Mouse (Mus musculus): ENCODE measurements around the gene Adipoq.

The Adipoq gene

GRCm38 (mm10) chr16:23114339-23115171 lies 31.8 kb upstream of the Adipoq start:
- no peak for DNase-seq (ENCODE audit: low spot score)

GRCm38 (mm10) chr16:23115486-23115885 lies 30.9 kb upstream of the Adipoq start:
- DNase-seq (ENCODE audit: low spot score): no peak

- DNase-seq (ENCODE audit: low spot score): no peak
Measured at GRCm38 (mm10) chr16:23117173-23117572, 29.2 kb upstream of the Adipoq start.

GRCm38 (mm10) chr16:23122446-23122845 lies 23.9 kb upstream of the Adipoq start:
- no peak for DNase-seq (ENCODE audit: low spot score)

- no peak for DNase-seq (ENCODE audit: low spot score)
Measured at GRCm38 (mm10) chr16:23123104-23123503, 23.2 kb upstream of the Adipoq start.

GRCm38 (mm10) chr16:23124398-23124797 lies 21.9 kb upstream of the Adipoq start:
- no peak for DNase-seq (ENCODE audit: low spot score)

GRCm38 (mm10) chr16:23127311-23127672 lies 19.0 kb upstream of the Adipoq start:
- no peak for DNase-seq (ENCODE audit: low spot score)

GRCm38 (mm10) chr16:23127673-23128375 lies 18.5 kb upstream of the Adipoq start, which contains the start of gene Rfc4:
Gene Rfc4 (minus strand): TSS chr16:23127737.
- peak; percentile 63 for DNase-seq (ENCODE audit: low spot score)

- no peak for DNase-seq (ENCODE audit: low spot score)
Measured at GRCm38 (mm10) chr16:23130303-23130702, 16.0 kb upstream of the Adipoq start.

- DNase-seq (ENCODE audit: low spot score): no peak
Measured at GRCm38 (mm10) chr16:23132336-23132735, 14.0 kb upstream of the Adipoq start.

- no peak for DNase-seq (ENCODE audit: low spot score)
Measured at GRCm38 (mm10) chr16:23135421-23136149, 10.8 kb upstream of the Adipoq start.

GRCm38 (mm10) chr16:23136406-23136970 lies 9.8 kb upstream of the Adipoq start:
- no peak for DNase-seq (ENCODE audit: low spot score)

GRCm38 (mm10) chr16:23140911-23141310 lies 5.4 kb upstream of the Adipoq start:
- no peak for DNase-seq (ENCODE audit: low spot score)

GRCm38 (mm10) chr16:23144326-23144725 lies 2.0 kb upstream of the Adipoq start:
- DNase-seq (ENCODE audit: low spot score): no peak

- no peak for DNase-seq (ENCODE audit: low spot score)
Measured at GRCm38 (mm10) chr16:23145211-23145610, 1.1 kb upstream of the Adipoq start.

- no peak for DNase-seq (ENCODE audit: low spot score)
Measured at GRCm38 (mm10) chr16:23148936-23149335, 2.6 kb downstream of the Adipoq start.

- no peak for DNase-seq (ENCODE audit: low spot score)
Measured at GRCm38 (mm10) chr16:23149396-23149795, 3.1 kb downstream of the Adipoq start.

- no peak for DNase-seq (ENCODE audit: low spot score)
Measured at GRCm38 (mm10) chr16:23151423-23151822, 5.1 kb downstream of the Adipoq start.

- DNase-seq (ENCODE audit: low spot score): no peak
Measured at GRCm38 (mm10) chr16:23154261-23154660, 7.9 kb downstream of the Adipoq start.

- DNase-seq (ENCODE audit: low spot score): no peak
Measured at GRCm38 (mm10) chr16:23157013-23157412, 10.7 kb downstream of the Adipoq start.

- no peak for DNase-seq (ENCODE audit: low spot score)
Measured at GRCm38 (mm10) chr16:23158292-23158691, 12.0 kb downstream of the Adipoq start.

- DNase-seq (ENCODE audit: low spot score): no peak
Measured at GRCm38 (mm10) chr16:23158957-23159356, 12.6 kb downstream of the Adipoq start.

Data from urinary bladder, postnatal 10 days (tissue).